Mouse (Mus musculus): ENCODE measurements around the gene Gm12248. TPM values are rescaled to one million over a fixed set of nuclear protein-coding genes. Genes with fewer than 3 reads are reported as not detected.

Gene Gm12248
- polyA plus RNA-seq, 1 experiment, result not detected

DNA sequence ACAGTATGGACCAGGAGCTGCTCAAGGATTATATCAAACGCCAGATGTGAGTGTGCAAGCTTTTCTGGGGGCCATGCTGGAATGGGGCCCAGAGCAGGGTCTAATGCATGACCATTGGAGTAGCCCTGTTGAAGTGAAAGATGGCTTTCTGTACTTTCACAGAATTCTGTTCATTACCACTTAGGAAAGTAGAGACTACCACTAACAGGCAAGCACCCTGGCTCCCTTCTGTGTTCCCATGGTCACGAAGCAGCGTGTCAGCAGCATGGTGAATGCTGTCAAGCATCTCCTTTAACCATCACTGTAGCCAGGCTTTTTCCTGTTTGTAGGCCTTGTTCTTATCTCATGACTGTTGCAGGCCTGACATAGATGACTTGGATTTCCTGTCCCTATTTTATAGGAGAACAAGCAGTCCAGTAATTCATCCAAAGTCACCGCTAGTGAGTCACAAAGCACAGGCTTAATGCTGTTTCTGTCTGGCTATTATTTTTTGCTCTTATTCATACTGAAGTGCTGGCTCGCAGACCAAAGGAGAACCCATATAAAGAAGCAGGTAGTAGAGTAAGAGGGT, 50.0 kb downstream of the Gm12248 start:
- no peak for TF ChIP-seq POLR2A (IDR thresholded peaks at IDR 0.05; ENCODE audit: borderline replicate concordance, low read depth, low read length)
- TF ChIP-seq CTCF (IDR thresholded peaks at IDR 0.05; ENCODE audit: low read depth, low read length), result no peak
- peaks cover 6% of the 10 kb centered on the region for H3K4me1 ChIP-seq (ENCODE audit: control insufficient read depth, insufficient read depth, low read length)
- H3K4me3 ChIP-seq (ENCODE audit: insufficient read depth, low read length), result no peak overlapping the region
- no peak overlapping the region for H3K27ac ChIP-seq (ENCODE audit: insufficient read depth, low read depth, low read length)

DNA sequence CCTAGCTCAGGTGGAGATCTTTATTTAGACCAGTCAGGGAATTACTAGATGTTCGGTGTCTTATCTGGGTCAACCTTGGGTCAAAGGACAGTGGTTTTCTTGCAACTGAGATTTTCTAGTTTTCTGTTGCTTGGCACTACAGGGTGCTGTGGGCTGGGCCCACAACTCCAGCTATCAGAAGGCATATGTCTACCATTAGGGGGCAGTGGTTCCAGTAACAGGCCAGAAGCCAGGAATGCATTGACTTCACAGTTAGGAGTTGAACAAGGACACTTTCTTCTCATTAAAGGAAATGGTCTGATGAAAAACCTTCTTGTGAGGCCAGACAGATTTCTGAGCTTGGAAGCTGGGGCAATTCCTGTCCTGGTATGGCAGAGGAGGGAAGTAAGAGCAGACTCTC, 53.9 kb downstream of the Gm12248 start:
- Histone ChIP-seq H3K4me1 (ENCODE audit: control insufficient read depth, insufficient read depth, low read length) (peaks cover 18% of the 10 kb centered on the region), H3K27ac (ENCODE audit: insufficient read depth, low read depth, low read length) (no peak overlapping the region), H3K4me3 (ENCODE audit: insufficient read depth, low read length) (no peak overlapping the region)
- TF ChIP-seq POLR2A (IDR thresholded peaks at IDR 0.05; ENCODE audit: borderline replicate concordance, low read depth, low read length) (no peak), CTCF (IDR thresholded peaks at IDR 0.05; ENCODE audit: low read depth, low read length) (peak; percentile 43; the same call in 1 of the 2 replicates)

- H3K4me3 ChIP-seq (ENCODE audit: insufficient read depth, low read length), result no peak overlapping the region
Observed at GRCm38 (mm10) chr11:58033635-58034034, 59.3 kb downstream of the Gm12248 start.

GRCm38 (mm10) chr11:58031176-58031575, 61.8 kb downstream of the Gm12248 start:
- H3K27ac ChIP-seq (ENCODE audit: insufficient read depth, low read depth, low read length), result no peak overlapping the region
- H3K4me1 ChIP-seq (ENCODE audit: control insufficient read depth, insufficient read depth, low read length), result peaks cover 68% of the 10 kb centered on the region
- TF ChIP-seq CTCF (IDR thresholded peaks at IDR 0.05; ENCODE audit: low read depth, low read length) (no peak), POLR2A (IDR thresholded peaks at IDR 0.05; ENCODE audit: borderline replicate concordance, low read depth, low read length) (no peak)
- H3K4me3 ChIP-seq (ENCODE audit: insufficient read depth, low read length), result no peak overlapping the region

More at GRCm38 (mm10) chr11:58033635-58034034, 59.3 kb downstream of the Gm12248 start:
- Histone ChIP-seq H3K27ac (ENCODE audit: insufficient read depth, low read depth, low read length) (no peak overlapping the region), H3K4me1 (ENCODE audit: control insufficient read depth, insufficient read depth, low read length) (peaks cover 57% of the 10 kb centered on the region)
- TF ChIP-seq CTCF (IDR thresholded peaks at IDR 0.05; ENCODE audit: low read depth, low read length) (no peak), POLR2A (IDR thresholded peaks at IDR 0.05; ENCODE audit: borderline replicate concordance, low read depth, low read length) (no peak)

DNA sequence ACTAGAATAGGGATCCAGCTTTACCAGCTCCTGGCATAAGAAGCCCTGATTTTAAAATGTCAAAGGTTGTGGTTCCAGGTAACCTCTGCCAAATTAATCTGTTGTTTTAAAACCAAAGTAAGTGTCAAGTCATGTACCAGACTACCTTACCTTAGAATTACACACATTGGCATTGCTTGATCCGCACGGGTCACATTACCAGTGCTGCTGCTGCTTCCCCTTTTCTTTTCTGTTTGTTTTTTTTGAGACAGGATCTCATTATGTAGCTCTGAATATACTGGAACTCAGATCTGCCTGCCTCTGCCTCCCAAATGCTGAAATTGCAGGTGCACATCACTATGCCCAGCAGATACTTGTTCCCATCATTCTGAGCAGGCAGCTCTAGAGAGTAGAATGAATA, 63.1 kb downstream of the Gm12248 start:
- no peak overlapping the region; the same call in 1 of the 2 replicates for H3K27ac ChIP-seq (ENCODE audit: insufficient read depth, low read depth, low read length)

GRCm38 (mm10) chr11:58028981-58029380, 64.0 kb downstream of the Gm12248 start:
- Histone ChIP-seq H3K4me1 (ENCODE audit: control insufficient read depth, insufficient read depth, low read length) (peaks cover 77% of the 10 kb centered on the region), H3K27ac (ENCODE audit: insufficient read depth, low read depth, low read length) (no peak overlapping the region), H3K4me3 (ENCODE audit: insufficient read depth, low read length) (no peak overlapping the region)
- TF ChIP-seq CTCF (IDR thresholded peaks at IDR 0.05; ENCODE audit: low read depth, low read length) (no peak), POLR2A (IDR thresholded peaks at IDR 0.05; ENCODE audit: borderline replicate concordance, low read depth, low read length) (no peak)

More for the DNA sequence above, 63.1 kb downstream of the Gm12248 start:
- no peak for TF ChIP-seq POLR2A (IDR thresholded peaks at IDR 0.05; ENCODE audit: borderline replicate concordance, low read depth, low read length)
- TF ChIP-seq CTCF (IDR thresholded peaks at IDR 0.05; ENCODE audit: low read depth, low read length), result no peak
- Histone ChIP-seq H3K4me1 (ENCODE audit: control insufficient read depth, insufficient read depth, low read length) (peaks cover 78% of the 10 kb centered on the region), H3K4me3 (ENCODE audit: insufficient read depth, low read length) (no peak overlapping the region)

DNA sequence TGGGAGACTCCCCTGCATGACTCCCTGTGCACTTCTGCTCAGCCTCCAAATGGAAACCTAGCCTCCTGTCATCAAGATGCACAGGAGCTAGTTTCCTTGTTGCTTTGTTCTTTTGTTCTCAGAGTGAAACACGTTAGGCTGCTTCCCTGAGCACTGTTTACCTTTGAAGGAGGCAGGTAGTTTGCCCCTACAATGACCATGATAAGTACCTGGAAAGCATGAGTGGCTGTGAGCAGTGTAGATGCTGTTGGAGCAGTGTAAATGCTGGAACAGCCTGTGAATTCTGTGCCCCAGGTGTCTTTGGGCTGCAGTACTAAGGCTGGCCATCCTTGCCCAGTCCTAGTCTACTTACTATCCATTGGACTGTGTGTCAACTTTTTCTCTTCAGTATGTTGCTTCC, 66.1 kb downstream of the Gm12248 start:
- no peak overlapping the region for H3K4me3 ChIP-seq (ENCODE audit: insufficient read depth, low read length)
- no peak for TF ChIP-seq CTCF (IDR thresholded peaks at IDR 0.05; ENCODE audit: low read depth, low read length)
- no peak overlapping the region for H3K27ac ChIP-seq (ENCODE audit: insufficient read depth, low read depth, low read length)
- H3K4me1 ChIP-seq (ENCODE audit: control insufficient read depth, insufficient read depth, low read length), result peaks cover 65% of the 10 kb centered on the region

DNA sequence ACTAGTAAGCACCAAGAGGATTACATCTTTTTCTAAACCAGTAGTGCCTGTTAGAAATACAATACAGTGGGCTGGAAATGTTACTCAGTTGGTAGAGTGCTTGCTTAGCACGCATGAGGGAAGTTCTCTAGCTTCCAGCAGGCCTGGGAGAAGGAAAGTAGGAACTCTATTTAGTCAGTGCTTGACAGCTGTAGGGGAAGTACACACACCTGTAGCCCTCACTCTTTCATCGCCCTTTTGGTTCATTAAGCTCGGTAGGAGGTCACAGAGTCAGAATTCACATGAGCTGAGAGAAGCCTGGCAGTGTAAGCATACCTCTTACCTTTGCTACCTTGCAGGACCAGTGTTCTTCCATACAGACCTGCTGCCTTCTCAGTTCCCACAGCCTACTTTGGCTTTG, 66.6 kb downstream of the Gm12248 start:
- peaks cover 65% of the 10 kb centered on the region for H3K4me1 ChIP-seq (ENCODE audit: control insufficient read depth, insufficient read depth, low read length)
- TF ChIP-seq POLR2A (IDR thresholded peaks at IDR 0.05; ENCODE audit: borderline replicate concordance, low read depth, low read length) (no peak), CTCF (IDR thresholded peaks at IDR 0.05; ENCODE audit: low read depth, low read length) (no peak)
- no peak overlapping the region for H3K4me3 ChIP-seq (ENCODE audit: insufficient read depth, low read length)
- H3K27ac ChIP-seq (ENCODE audit: insufficient read depth, low read depth, low read length), result no peak overlapping the region

DNA sequence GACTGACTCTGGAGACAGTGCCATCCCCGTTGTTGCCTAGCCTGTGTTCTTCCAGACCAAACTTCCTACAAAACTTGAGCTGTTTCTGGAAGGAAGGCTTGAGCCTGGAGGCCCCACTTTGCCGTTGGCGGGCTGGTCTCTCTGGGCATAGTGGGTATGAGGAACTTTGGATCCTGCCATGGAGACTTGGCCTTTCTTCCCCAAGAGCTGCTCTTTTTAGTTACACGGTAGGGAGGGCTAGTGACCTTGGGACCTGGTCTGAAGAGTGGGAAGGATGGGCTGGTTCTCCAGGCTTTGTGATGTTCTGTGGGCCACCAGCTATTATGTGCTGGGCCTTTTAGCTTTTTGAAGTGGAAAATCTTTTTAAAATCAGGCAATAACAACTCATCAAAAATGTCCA, 67.1 kb downstream of the Gm12248 start:
- TF ChIP-seq POLR2A (IDR thresholded peaks at IDR 0.05; ENCODE audit: borderline replicate concordance, low read depth, low read length) (no peak), CTCF (IDR thresholded peaks at IDR 0.05; ENCODE audit: low read depth, low read length) (no peak)
- H3K4me1 ChIP-seq (ENCODE audit: control insufficient read depth, insufficient read depth, low read length), result peaks cover 65% of the 10 kb centered on the region
- no peak overlapping the region for H3K27ac ChIP-seq (ENCODE audit: insufficient read depth, low read depth, low read length)
- H3K4me3 ChIP-seq (ENCODE audit: insufficient read depth, low read length), result no peak overlapping the region

GRCm38 (mm10) chr11:58024671-58025070, 68.3 kb downstream of the Gm12248 start:
- peaks cover 66% of the 10 kb centered on the region for H3K4me1 ChIP-seq (ENCODE audit: control insufficient read depth, insufficient read depth, low read length)
- no peak for TF ChIP-seq CTCF (IDR thresholded peaks at IDR 0.05; ENCODE audit: low read depth, low read length)
- TF ChIP-seq POLR2A (IDR thresholded peaks at IDR 0.05; ENCODE audit: borderline replicate concordance, low read depth, low read length), result no peak
- H3K27ac ChIP-seq (ENCODE audit: insufficient read depth, low read depth, low read length), result 0 out of 2 replicates have a peak overlapping the region, but pooled peaks have one; percentile 11
- no peak overlapping the region for H3K4me3 ChIP-seq (ENCODE audit: insufficient read depth, low read length)
